In genomic region chr1:151289061-151289460, GRCm38 (mm10) we compare ENCODE assay signal across 25 mouse cellular contexts.
"Had no signal": no experiment of that assay in that cellular context is flagged by ENCODE, and none has a peak within 500 bp of the region (broad histone marks: within the 10 kb centered on the region; RNA-seq: fewer than 3 reads in every experiment).

No protein-coding gene starts in this region.

- H3K4me1 ChIP-seq: hindbrain, embryonic 10.5 days; hindbrain, embryonic 12.5 days; limb, embryonic 12.5 days had no signal

- H3K27me3 ChIP-seq: heart, embryonic 12.5 days; hindbrain, embryonic 12.5 days; kidney, embryonic 15.5 days; limb, embryonic 12.5 days had no signal

- H3K4me2 ChIP-seq: heart, embryonic 12.5 days; hindbrain, embryonic 12.5 days; hindbrain, embryonic 14.5 days; kidney, embryonic 15.5 days; limb, embryonic 12.5 days; liver, embryonic 11.5 days had no signal

- H3K9me3 ChIP-seq: heart, embryonic 10.5 days; heart, embryonic 12.5 days; hindbrain, embryonic 10.5 days; hindbrain, embryonic 12.5 days; kidney, embryonic 15.5 days; limb, embryonic 10.5 days; limb, embryonic 12.5 days had no signal

- H3K9ac ChIP-seq: heart, embryonic 12.5 days; hindbrain, embryonic 12.5 days; hindbrain, embryonic 14.5 days; kidney, embryonic 15.5 days; limb, embryonic 12.5 days had no signal

- H3K36me3 ChIP-seq: heart, embryonic 10.5 days; heart, embryonic 12.5 days; hindbrain, embryonic 10.5 days; hindbrain, embryonic 12.5 days; kidney, embryonic 15.5 days; limb, embryonic 10.5 days; limb, embryonic 12.5 days had no signal

- ATAC-seq: forebrain, embryonic 16.5 days; hindbrain, embryonic 16.5 days; inflammation-experienced regulatory T-cells, adult 6 months had no signal

- DNase-seq: gastrocnemius, adult 2 months; gastrocnemius, postnatal 10 days; gastrocnemius, postnatal 25 days; heart, postnatal 10 days; heart, postnatal 4 days; kidney, adult 11 months; kidney, adult 2 months; kidney, adult 9 months; kidney, postnatal 25 days; kidney, postnatal 4 days; liver had no signal

- H3K4me3 ChIP-seq: gastrocnemius, adult 2 months; heart, embryonic 10.5 days; heart, embryonic 12.5 days; hindbrain, embryonic 10.5 days; hindbrain, embryonic 12.5 days; kidney, embryonic 15.5 days; layer of hippocampus, adult 2 months; limb, embryonic 10.5 days; limb, embryonic 12.5 days had no signal

- H3K27ac ChIP-seq: gastrocnemius, adult 2 months; hindbrain, embryonic 10.5 days; hindbrain, embryonic 12.5 days; hindbrain, embryonic 14.5 days; kidney, embryonic 15.5 days; kidney, postnatal 0 days; layer of hippocampus, adult 2 months; limb, embryonic 10.5 days; limb, embryonic 12.5 days had no signal
